Mouse (Mus musculus) left cerebral cortex, postnatal 4 days (tissue): Measurements from ENCODE around the gene Rcl1. TPM values are rescaled to one million over a fixed set of nuclear protein-coding genes. Genes with fewer than 3 reads are reported as not detected.

ENCODE experiments used
- DNase-seq: peaks from one replicate; pipeline ENCODE4 v3.0.0-alpha.2; 2022
- intact Hi-C: fragments of 180-260 bp; cut with DNase I; formaldehyde crosslinking; loops from one replicate; pipeline ENCODE4 v1.15.1; 2025
- total RNA-seq, 2 experiments: library from RNA; stranded (reverse); gene quantifications; 2 replicates each; pipeline ENCODE4 v1.2.3; 2021

The Rcl1 gene
- total RNA-seq, 2 experiments from 2014 or later: 18.1 to 18.3 TPM

DNA sequence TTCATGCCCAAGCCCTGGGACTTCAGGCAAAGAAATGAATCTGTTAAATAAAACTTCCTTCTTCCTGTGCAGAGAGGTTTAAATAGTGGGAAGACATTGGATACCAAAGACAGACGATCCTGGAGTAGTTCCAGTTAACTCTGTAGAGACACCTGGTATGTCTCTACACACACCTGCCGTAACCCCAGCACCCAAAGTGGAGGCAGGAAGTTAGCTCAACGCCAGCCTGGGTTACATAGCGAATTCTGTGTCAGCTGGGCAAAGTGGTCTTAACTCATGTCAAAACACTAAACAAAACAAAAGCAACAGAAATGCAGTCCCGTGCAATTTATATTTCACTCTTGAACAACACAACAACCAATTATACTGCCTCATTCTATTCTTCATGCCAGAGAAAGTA lies 5.1 kb downstream of the Rcl1 start:
- intact Hi-C loops: no loop called here
- DNase-seq: no peak

DNA sequence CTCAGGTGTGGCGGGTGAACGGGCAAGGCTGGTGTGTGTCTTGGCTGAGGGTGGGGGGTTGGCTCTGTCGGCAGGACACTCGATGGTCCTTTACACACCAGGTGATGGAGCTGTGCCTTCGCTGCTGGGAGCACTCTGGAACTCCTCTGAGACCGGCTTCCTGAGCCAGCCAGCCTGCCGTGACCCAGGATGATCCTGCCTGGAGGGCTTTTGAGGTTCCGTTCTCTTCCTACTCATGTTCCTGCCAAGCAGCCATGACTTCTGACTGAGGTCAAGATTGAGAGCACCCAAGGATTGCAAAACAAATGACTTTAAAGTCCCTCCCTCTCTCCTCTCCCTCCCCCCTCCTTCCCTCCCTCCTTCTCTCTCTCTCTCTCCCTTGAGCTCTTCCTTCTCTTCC lies 11.5 kb downstream of the Rcl1 start:
- DNase-seq: no peak
- intact Hi-C loops: no loop called here

DNA sequence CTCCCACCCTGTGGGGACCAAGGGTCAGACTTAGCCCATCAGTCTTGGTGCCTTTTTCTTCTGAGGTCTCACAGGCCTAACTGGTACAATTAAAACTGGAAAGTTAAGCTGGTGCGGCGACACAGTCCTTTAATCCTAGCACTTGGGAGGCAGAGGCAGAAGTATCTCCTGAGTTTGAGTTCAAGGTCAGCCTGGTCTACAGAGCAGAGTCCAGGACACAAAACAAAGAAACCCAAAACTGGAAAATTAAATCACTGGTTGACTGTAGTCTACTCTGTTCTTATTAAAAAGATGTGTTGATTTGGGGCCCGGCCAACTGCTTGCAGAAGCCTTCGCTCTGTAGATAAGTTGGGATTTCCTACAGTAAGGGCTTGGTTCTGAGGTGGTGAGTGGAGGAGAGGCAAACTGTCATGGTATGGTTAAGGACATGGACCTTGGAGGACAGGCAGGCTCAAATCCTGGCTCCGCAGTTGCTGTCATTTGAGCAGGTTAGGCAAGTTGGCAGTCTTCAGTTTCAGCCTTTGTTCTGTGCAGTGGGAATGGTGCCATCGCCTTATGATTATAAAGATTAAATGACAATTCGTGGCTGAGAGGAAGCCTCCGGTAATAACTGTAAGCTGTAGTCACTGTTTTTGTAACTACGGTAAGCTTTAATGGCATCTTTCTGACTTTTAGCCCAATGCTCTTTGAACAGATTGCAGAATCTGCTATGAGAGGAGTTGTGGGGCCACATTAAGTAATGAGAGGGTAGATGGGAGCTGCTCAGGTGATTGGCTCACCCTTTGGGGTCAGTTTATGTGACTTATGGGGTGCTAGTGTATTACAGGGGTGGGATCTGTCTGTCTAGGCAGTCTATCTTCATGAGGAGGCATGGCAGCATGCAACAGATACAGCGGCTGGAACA lies 12.8 kb downstream of the Rcl1 start:
- DNase-seq: no peak
- intact Hi-C loops: no loop called here

DNA sequence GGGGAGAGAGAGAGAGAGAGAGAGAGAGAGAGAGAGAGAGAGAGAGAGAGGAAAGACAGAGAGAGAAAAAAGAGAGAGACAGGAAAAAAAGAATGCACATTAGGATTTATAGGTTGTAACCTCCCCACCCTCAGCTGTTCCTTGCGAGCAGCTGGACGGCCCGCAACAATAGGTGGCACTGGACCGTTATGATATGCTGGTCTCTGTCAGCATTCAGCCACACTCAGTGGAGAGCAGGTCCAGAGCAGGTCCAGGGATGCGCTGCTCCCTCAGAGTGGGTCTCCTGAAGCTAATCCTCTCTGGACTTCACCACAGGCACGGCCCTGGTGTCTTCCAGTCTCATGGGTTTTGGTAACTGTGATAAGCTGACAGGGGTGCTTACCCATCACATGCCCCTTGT lies 15.6 kb downstream of the Rcl1 start:
- DNase-seq: no peak
- intact Hi-C loops: no loop called here

DNA sequence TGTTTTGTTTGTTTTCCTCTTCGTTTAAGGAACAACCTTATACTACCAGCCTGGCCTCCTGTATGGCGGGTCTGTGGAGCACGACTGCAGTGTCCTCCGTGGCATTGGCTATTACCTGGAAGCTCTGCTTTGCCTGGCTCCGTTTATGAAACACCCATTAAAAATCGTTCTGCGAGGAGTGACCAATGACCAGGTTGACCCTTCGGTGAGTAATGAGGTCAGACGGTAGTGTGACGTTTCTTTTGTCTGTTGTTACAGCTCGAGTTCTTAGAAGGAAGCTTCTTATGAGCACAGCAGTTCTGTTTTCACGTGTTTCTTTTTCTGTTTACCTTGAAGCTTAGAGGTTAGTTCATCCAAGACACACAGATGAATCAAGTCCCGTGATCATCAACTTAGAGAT lies 17.0 kb downstream of the Rcl1 start:
- DNase-seq: no peak
- intact Hi-C loops: no loop called here

DNA sequence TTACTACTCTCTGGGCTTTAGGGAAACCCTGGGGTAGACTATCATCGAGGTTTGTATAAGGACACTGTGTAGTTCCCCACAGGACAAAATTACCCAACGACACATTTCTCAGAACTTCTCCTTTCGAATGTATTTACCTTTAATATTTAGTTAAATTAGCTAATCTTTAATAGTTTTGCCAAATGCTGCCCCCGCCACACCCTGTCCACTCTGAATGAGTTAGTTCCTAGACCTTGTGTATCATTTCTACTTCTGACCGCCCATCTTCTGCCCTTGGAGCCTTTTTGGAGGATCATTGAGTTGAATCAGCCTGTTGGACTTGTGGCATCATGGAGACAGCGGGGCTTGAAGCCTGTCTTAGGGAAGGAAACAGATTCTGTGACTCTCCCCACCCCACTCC lies 19.1 kb downstream of the Rcl1 start:
- DNase-seq: no peak
- intact Hi-C loops: no loop called here

DNA sequence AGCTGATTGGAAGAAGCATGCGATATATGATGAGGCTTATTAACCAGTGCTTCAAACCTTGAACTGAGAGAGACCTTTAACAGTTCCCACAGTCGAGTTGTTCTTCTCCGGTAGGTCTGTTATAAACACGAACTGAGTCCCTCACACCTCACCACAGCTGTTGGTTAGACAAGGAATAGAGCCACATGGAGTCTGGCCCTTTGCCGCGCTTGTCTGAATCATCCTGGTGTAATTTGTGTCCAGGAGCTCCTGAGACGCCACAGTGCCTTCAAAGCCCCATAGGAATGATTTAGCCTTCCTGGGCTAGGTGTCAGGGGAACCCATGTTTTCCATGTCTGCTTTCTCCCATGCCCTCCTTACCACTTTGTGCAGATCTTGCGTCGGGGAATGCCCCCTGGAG lies 20.2 kb downstream of the Rcl1 start:
- intact Hi-C loops: no loop called here

DNA sequence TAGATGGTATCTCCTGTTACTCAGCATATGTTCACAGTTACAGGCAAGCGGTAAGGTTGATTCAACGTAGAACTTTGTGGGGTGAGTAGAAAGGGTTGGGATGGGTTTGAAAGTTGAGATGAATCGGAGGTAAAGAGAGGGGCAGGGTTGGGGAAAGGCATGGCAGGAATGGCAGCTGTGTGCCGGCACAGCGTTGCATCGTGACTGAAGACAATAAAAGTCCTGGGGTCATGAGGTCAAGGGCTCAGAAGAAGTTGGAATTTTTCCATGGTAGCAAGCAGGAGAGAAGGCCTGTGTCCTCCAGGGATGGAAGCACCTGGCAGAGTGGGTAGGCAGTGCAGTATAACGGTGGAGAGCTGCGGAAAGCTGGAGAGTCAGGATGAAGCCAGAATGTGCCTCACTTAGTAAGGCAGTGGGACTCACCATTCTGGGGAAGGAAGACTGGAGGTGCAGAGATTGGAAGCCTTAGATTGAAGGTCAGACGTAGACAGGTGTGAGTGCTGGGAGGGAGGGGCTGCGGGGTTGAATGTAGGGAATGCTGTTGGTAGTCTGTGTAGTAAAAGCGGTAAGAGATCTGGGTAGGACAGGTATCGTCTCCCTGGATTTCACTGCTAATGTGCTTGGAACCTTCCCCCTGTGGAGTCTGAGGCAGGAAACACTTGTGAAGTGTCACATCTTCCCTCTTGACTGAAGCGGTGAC lies 23.9 kb downstream of the Rcl1 start:
- no peak for DNase-seq
- intact Hi-C loops: no loop called here

More for the DNA sequence above, 20.2 kb downstream of the Rcl1 start:
- no peak for DNase-seq

DNA sequence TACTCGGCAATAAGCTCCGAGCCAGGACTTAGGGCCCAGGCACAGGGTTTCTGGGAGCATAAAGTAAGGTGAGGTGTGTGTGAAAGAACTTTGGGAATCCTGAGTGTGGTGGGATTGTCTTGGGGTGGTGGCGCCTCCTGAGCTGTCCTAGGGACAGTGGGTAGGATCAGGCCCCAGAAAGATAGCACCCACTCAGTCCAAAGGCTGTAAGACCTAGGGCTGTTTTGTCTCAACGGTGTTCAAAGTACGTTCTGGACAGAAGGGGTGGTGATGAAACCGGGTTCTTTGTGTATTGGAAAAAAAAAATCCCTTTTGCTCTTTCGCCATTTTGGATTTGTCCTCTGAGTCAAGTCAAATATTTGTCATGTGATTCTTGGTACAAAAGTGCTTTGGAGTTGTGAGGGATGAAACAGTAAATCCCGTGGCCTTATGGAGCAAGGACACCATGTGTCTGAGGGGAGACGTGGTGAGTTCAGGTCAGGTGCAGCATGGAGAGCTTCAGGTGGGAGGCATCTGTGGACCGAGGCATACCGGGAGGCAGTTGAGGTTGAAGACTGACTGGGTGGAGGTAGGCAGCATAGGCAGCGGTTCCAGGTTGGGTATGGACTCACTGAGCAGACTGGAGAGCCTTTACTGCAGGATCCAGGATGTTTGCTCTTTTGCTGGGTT lies 25.3 kb downstream of the Rcl1 start:
- intact Hi-C loops: no loop called here
- DNase-seq: no peak

DNA sequence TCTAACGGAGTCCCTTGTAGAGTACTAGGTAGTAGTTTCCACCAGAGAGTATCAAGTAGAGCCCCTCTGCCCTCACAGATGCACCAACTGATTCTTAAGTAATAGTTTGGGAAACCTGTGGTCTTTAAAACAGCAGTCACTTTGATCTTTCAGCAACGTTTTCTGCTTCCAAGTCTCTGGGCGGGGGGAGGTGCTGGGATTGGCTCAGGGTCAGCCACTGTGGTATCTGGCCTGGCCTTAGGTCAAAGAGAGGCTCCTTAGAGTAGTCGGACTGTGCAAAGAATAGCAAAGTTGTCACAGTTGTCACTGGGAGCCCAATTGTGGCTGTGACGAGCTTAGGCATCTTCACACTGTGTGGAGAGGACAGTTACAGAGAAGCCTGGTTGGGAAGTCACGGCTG lies 26.2 kb downstream of the Rcl1 start:
- no peak for DNase-seq
- intact Hi-C loops: no loop called here

DNA sequence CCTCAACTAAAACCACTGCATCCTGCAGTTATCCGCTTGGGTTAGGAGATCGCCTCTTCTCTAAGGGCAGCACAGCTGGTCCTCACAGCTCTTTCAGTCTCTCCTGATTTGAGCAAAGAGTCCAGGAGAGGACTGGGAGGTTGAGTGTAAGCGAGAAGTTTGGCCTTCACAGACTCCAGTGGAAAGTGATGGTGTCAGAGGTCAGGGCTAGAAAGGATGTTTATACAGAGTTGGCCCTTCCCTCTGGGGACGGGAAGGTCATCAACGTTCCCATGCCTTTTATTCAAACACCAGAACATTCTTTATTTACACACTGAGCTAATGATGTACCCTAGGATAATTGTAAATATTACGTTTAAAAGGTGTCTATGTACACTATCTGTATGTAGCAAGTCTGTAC lies 27.0 kb downstream of the Rcl1 start:
- intact Hi-C loops: no loop called here
- DNase-seq: no peak

DNA sequence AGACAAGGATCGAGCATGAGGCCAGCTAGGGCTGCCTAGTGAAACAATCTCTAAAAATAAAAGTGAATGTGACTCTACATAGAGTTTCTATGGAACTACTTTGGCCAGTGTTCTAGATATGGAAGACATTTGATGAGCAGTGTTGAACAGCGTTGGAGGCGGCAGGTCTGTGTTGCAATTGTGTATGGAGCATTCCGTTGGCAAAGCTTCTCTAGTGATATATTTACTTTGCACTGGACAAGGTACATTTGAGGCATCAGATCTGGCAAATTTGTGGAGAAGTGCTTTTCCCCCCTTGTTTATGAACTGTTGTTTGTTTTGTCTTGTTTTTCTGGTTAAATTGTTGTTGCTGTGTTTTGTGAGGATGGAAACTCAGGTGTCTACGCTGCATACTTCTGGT lies 28.4 kb downstream of the Rcl1 start:
- intact Hi-C loops: no loop called here
- DNase-seq: no peak

DNA sequence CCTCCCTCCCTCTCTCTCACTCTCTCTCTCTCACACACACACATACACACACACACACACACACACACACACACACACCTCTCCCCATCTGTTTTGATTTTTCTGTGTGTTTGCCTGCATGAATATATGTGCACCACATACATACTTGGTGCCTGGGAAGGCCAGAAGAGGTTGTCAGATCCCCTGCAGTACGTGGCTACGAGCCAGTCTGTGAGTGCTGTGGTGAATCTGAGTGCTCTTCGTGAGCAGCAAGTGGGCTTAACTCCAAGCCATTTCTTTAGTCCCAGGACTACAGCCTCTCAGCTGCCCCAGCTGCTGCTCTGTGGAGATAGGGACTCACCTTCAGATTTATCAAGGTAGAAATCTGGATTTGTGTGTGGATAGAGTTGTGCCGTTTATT lies 30.0 kb downstream of the Rcl1 start:
- intact Hi-C loops: no loop called here
- peak; percentile 10 for DNase-seq

DNA sequence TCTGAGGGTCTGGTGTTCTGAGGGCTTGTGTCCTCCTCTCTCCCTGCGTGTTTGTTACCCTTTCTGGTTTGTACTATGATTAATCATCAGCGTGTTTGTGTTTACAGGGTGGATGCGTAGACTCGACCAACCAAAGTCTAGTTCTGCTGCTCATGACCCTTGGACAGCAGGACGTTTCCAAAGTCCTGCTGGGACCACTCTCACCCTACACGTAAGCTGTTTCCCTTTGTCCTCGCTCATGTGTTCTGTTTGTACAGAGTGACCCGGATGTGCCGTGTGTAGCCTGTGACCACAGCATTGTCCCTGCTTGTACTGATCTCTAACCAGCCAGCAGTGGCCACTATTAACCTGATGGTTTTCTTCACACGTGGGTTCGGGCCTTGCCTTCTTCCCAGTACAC lies 33.1 kb downstream of the Rcl1 start:
- DNase-seq: no peak
- intact Hi-C loops: no loop called here

DNA sequence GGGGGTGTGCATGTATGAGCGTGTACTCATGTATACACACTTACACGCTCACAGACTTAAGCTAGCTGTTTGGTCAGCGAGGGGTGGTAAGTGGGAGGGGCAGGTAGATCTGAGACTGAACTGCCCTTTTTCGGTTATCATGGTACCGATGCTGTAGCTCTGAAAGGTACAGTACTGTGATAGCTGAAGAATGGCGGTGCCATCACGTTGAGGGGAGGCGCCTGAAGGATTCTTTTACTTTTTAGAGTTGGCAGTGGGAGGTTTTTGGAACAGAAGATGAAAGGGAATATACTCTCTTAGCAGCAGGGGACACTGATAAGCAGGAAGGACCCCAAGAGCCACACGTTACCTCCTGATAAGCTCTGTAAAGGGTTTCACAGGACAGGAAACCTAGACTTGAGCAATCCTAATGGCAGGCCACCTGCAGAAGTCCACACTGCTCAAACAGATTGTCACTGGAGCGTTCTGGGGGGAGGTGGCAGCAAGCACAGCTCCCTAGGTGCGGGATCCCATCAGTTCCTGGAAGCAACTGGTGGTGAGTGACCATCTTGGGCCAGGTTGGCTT lies 34.1 kb downstream of the Rcl1 start:
- intact Hi-C loops: no loop called here

DNA sequence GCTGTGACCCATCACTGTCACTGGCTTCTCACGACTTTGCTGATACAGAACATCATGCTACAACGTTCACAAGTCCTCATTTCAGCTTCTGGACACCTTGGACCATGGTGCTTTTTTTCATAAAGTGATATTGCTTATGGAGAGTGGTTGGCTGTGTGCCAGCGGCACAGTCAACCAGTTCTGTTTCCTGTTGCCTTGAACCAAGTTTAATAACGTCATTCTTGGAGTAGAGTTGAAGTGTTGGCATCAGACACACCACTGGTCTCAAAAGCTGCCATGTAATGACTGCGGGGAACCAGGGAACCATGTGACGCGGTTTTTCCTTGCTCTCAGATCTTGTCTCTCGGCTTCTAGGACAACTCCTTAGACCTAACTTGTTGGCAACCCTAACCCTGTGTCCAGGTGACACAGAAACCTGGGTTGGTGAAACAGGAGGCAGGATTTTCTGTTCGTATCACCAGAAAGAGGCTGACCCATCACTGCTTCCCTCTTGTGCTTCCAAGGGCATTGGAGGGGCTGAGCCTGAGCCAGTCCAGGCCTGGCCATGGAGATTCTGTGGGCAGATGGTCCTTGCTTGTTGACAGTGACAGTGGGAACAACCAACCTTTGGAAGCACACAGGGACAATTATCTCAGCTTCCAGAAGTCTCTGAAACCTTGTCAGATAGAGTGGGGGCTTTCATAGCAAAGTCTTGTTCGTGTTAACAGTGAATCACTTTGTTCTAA lies 37.5 kb downstream of the Rcl1 start:
- intact Hi-C loops: no loop called here
- DNase-seq: peak; percentile 11

More for the DNA sequence above, 34.1 kb downstream of the Rcl1 start:
- no peak for DNase-seq

DNA sequence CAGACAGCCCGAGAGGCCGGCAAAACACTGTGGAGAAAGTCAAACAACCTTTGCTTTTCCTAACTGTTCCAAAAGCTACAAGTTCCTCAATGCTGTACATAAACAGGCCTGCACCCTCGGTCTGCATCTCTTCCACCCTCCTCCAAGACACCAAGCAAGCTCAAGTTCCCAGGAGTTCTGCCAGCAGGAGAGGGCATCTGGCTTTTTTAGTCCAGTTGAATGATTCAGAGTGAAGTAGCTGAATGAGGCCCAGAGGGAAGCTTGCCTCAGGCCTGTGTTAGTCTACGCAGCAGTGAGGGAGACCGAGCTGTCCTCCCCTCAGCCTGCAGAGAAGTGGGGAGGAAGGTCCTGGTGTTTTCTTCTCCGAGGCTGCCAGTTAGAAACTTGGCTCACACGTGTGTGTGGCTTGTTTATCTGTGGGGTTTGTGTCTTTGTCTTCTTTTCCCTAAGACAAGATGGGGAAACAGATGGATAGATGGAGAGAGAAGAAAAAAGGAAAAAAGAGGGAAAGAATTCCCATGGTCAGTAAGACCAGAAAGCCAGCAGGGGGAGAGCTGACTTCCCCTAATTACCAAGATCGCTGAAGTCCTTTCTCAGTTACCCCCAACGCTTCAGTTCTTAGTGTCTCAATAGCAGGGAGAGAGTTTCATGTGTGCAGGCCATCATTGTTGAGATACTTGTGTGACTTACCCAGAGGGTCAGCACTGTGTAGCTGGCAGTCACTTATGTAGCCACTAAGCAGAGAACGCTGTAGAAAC lies 38.7 kb downstream of the Rcl1 start:
- peak; percentile 5 for DNase-seq
- intact Hi-C loops: no loop called here

DNA sequence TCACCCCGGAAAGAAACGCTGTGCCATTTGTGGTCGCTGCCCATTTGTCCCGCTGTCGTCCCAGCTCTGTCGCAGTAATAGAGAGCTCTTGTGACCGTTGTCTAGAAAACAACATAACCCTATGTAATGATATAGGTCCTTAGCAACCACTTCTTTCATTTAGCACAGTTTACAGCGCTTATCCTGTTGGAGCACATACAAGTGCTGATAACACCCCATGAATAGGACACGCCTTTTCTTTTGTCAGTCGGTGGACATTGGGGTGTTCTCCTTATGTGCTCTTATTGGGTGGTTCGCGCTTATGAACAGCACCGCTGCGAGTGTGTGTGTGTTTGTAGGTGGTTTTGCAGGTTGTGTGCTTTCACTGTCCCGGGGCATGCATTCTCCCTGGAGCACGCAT lies 39.8 kb downstream of the Rcl1 start:
- intact Hi-C loops: no loop called here
- no peak for DNase-seq

DNA sequence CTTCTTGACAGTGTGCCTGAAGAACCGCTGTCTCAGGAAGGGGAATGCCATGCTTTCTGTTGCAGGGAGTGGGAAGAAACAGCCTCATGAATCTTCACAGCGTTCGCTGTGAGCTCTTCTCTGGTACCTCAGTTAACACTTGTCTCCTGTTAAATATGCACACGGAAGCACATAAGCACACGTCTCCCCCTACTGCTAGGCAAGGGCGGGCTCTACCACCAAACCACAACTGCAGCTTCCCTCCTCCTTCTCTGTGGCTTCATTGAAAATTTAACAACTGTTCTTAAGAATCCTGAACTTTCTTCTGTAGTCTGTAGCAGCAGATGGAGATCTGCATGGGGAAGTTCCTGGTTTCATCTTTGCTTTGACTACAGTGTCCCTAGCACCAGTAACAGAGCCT lies 41.1 kb downstream of the Rcl1 start:
- intact Hi-C loops: no loop called here

DNA sequence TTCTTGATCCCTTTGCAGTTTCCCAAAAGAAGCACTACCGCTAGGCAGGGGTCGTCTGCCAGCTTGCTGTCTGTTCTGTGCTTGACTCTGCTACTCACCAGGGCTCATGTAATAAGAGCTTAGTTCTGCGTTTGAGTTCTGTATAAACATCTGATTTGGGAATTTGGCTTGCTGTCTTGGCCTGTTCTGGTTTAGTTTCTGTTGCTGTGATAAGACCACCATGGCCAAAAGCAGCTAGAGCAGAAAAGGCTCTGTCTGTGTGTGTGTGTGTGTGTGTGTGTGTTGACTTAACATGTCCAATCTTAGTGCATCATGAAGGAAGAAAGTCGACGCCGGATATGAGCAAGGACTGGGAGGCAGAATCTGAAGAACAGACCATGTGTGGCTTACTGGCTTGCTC lies 44.2 kb downstream of the Rcl1 start:
- intact Hi-C loops: no loop called here
- no peak for DNase-seq

More for the DNA sequence above, 41.1 kb downstream of the Rcl1 start:
- DNase-seq: no peak
